Mouse (Mus musculus): ENCODE measurements around the gene Pla2g15. TPM values are rescaled to one million over a fixed set of nuclear protein-coding genes. Genes with fewer than 3 reads are reported as not detected.

Pla2g15 gene
- polyA plus RNA-seq, 1 experiment from 2014 or later: 7.9 TPM

GRCm38 (mm10) chr8:106146014-106146413 lies 4.2 kb upstream of the Pla2g15 start:
- no peaks in the 10 kb centered on the region for H3K4me1 ChIP-seq (replicated peaks; ENCODE audit: control insufficient read depth, insufficient read depth, low read length)
- H3K36me3 ChIP-seq (ENCODE audit: control insufficient read depth, insufficient read depth): no peaks in the 10 kb centered on the region
- H3K4me2 ChIP-seq (replicated peaks; ENCODE audit: low read depth): no peak overlapping the region
- H3K27ac ChIP-seq (ENCODE audit: low read depth, low read length): no peak overlapping the region
- no peak for ATAC-seq
- TF ChIP-seq CTCF (IDR thresholded peaks at IDR 0.05; ENCODE audit: low read depth): no peak
- no peaks in the 10 kb centered on the region for H3K27me3 ChIP-seq (replicated peaks; ENCODE audit: control insufficient read depth, insufficient read depth, low read length)
- WGBS: 88% methylated on average over 4 of the region's 4 CpGs
- no peaks in the 10 kb centered on the region for H3K9me3 ChIP-seq (ENCODE audit: control insufficient read depth)
- H3K4me3 ChIP-seq (ENCODE audit: low read depth, low read length): no peak overlapping the region
- H3K9ac ChIP-seq (ENCODE audit: low read depth, low read length): no peak overlapping the region

- no peak for ATAC-seq
- Histone ChIP-seq H3K4me2 (replicated peaks; ENCODE audit: low read depth) (no peak overlapping the region), H3K4me1 (replicated peaks; ENCODE audit: control insufficient read depth, insufficient read depth, low read length) (no peaks in the 10 kb centered on the region), H3K9ac (ENCODE audit: low read depth, low read length) (no peak overlapping the region), H3K9me3 (ENCODE audit: control insufficient read depth) (no peaks in the 10 kb centered on the region), H3K4me3 (ENCODE audit: low read depth, low read length) (no peak overlapping the region), H3K36me3 (ENCODE audit: control insufficient read depth, insufficient read depth) (no peaks in the 10 kb centered on the region), H3K27me3 (replicated peaks; ENCODE audit: control insufficient read depth, insufficient read depth, low read length) (no peaks in the 10 kb centered on the region), H3K27ac (ENCODE audit: low read depth, low read length) (no peak overlapping the region)
- no peak for TF ChIP-seq CTCF (IDR thresholded peaks at IDR 0.05; ENCODE audit: low read depth)
- 87% methylated on average over 6 of the region's 6 CpGs for WGBS
Measured at GRCm38 (mm10) chr8:106147868-106148565, 2.2 kb upstream of the Pla2g15 start.

- H3K9me3 ChIP-seq (ENCODE audit: control insufficient read depth): no peaks in the 10 kb centered on the region
- no peak for ATAC-seq
- H3K27me3 ChIP-seq (replicated peaks; ENCODE audit: control insufficient read depth, insufficient read depth, low read length): no peaks in the 10 kb centered on the region
- H3K4me1 ChIP-seq (replicated peaks; ENCODE audit: control insufficient read depth, insufficient read depth, low read length): no peaks in the 10 kb centered on the region
- H3K9ac ChIP-seq (ENCODE audit: low read depth, low read length): no peak overlapping the region
- no peaks in the 10 kb centered on the region for H3K36me3 ChIP-seq (ENCODE audit: control insufficient read depth, insufficient read depth)
- H3K4me2 ChIP-seq (replicated peaks; ENCODE audit: low read depth): no peak overlapping the region
- no peak overlapping the region for H3K27ac ChIP-seq (ENCODE audit: low read depth, low read length)
- H3K4me3 ChIP-seq (ENCODE audit: low read depth, low read length): no peak overlapping the region
- WGBS: 88% methylated on average over 6 of the region's 6 CpGs
- no peak for TF ChIP-seq CTCF (IDR thresholded peaks at IDR 0.05; ENCODE audit: low read depth)
Measured at GRCm38 (mm10) chr8:106149025-106149424, 1.2 kb upstream of the Pla2g15 start.

- ATAC-seq: no peak
- H3K27ac ChIP-seq (ENCODE audit: low read depth, low read length): no peak overlapping the region
- H3K4me3 ChIP-seq (ENCODE audit: low read depth, low read length): peak overlapping the region; percentile 63
- H3K4me1 ChIP-seq (replicated peaks; ENCODE audit: control insufficient read depth, insufficient read depth, low read length): no peaks in the 10 kb centered on the region
- 20% methylated on average over 8 of the region's 8 CpGs for WGBS
- H3K27me3 ChIP-seq (replicated peaks; ENCODE audit: control insufficient read depth, insufficient read depth, low read length): no peaks in the 10 kb centered on the region
- no peaks in the 10 kb centered on the region; the same call in 1 of the 2 replicates for H3K36me3 ChIP-seq (ENCODE audit: control insufficient read depth, insufficient read depth)
- no peak for TF ChIP-seq CTCF (IDR thresholded peaks at IDR 0.05; ENCODE audit: low read depth)
- peak overlapping the region; percentile 49; the same call in 1 of the 2 replicates for H3K9ac ChIP-seq (ENCODE audit: low read depth, low read length)
- H3K9me3 ChIP-seq (ENCODE audit: control insufficient read depth): no peaks in the 10 kb centered on the region
- peak overlapping the region; percentile 78 for H3K4me2 ChIP-seq (replicated peaks; ENCODE audit: low read depth)
Measured at GRCm38 (mm10) chr8:106150653-106151000, 428 bp downstream of the Pla2g15 start.

- Histone ChIP-seq H3K9me3 (ENCODE audit: control insufficient read depth) (no peaks in the 10 kb centered on the region), H3K4me1 (replicated peaks; ENCODE audit: control insufficient read depth, insufficient read depth, low read length) (no peaks in the 10 kb centered on the region), H3K27me3 (replicated peaks; ENCODE audit: control insufficient read depth, insufficient read depth, low read length) (no peaks in the 10 kb centered on the region), H3K27ac (ENCODE audit: low read depth, low read length) (no peak overlapping the region), H3K4me3 (ENCODE audit: low read depth, low read length) (peak overlapping the region; percentile 63), H3K36me3 (ENCODE audit: control insufficient read depth, insufficient read depth) (no peaks in the 10 kb centered on the region; the same call in 1 of the 2 replicates), H3K9ac (ENCODE audit: low read depth, low read length) (no peak overlapping the region), H3K4me2 (replicated peaks; ENCODE audit: low read depth) (peak overlapping the region; percentile 78)
- 82% methylated on average over 9 of the region's 9 CpGs for WGBS
- TF ChIP-seq CTCF (IDR thresholded peaks at IDR 0.05; ENCODE audit: low read depth): no peak
- ATAC-seq: no peak
Measured at GRCm38 (mm10) chr8:106151041-106151440, 842 bp downstream of the Pla2g15 start.

- TF ChIP-seq CTCF (IDR thresholded peaks at IDR 0.05; ENCODE audit: low read depth): no peak
- H3K4me3 ChIP-seq (ENCODE audit: low read depth, low read length): no peak overlapping the region
- no peaks in the 10 kb centered on the region; the same call in 1 of the 2 replicates for H3K36me3 ChIP-seq (ENCODE audit: control insufficient read depth, insufficient read depth)
- H3K9me3 ChIP-seq (ENCODE audit: control insufficient read depth): no peaks in the 10 kb centered on the region
- H3K9ac ChIP-seq (ENCODE audit: low read depth, low read length): no peak overlapping the region
- H3K4me2 ChIP-seq (replicated peaks; ENCODE audit: low read depth): no peak overlapping the region
- WGBS: 64% methylated on average over 4 of the region's 4 CpGs
- no peak overlapping the region for H3K27ac ChIP-seq (ENCODE audit: low read depth, low read length)
- no peaks in the 10 kb centered on the region for H3K4me1 ChIP-seq (replicated peaks; ENCODE audit: control insufficient read depth, insufficient read depth, low read length)
- H3K27me3 ChIP-seq (replicated peaks; ENCODE audit: control insufficient read depth, insufficient read depth, low read length): no peaks in the 10 kb centered on the region
- ATAC-seq: no peak
Measured at GRCm38 (mm10) chr8:106152876-106153275, 2.7 kb downstream of the Pla2g15 start.
